Comparison of ENCODE assay signal across 7 mouse cellular contexts in genomic region chr2:126663481-126663880, GRCm38 (mm10). TPM values are rescaled to one million over a fixed set of nuclear protein-coding genes. Genes with fewer than 3 reads are reported as not detected.
DNase-seq lines count a peak whose midpoint lies in the region; ATAC-seq and TF ChIP-seq lines count a peak whose summit lies in the region.

No protein-coding gene starts in this region.

- no peak for TF ChIP-seq EP300 in stomach, postnatal 0 days (optimal IDR thresholded peaks at IDR 0.05)

- H3K4me2 ChIP-seq in stomach, postnatal 0 days (replicated peaks; ENCODE audit: low read depth): no peak overlapping the region

- H3K36me3 ChIP-seq in kidney, adult 2 months (ENCODE audit: control insufficient read depth, insufficient read depth, low read length): no peaks in the 10 kb centered on the region
- no peaks in the 10 kb centered on the region for H3K36me3 ChIP-seq in stomach, postnatal 0 days (ENCODE audit: control insufficient read depth, insufficient read depth, low read length)

- 0 out of 2 replicates have a peak, but pooled peaks have one; percentile 14 for TF ChIP-seq CTCF in kidney, adult 2 months (conservative IDR thresholded peaks at IDR 0.05; ENCODE audit: insufficient read depth, insufficient read length, low read depth, low read length)
- peak; percentile 82 for TF ChIP-seq CTCF in stomach, postnatal 0 days (IDR thresholded peaks at IDR 0.05; ENCODE audit: low read depth)

- H3K9me3 ChIP-seq in stomach, postnatal 0 days (ENCODE audit: control insufficient read depth, low read length): no peaks in the 10 kb centered on the region

- TF ChIP-seq POLR2A in kidney, adult 2 months (IDR thresholded peaks at IDR 0.05; ENCODE audit: low read depth, low read length): no peak

- H3K9ac ChIP-seq in stomach, postnatal 0 days (ENCODE audit: low read length): no peak overlapping the region

- no peak overlapping the region for H3K4me3 ChIP-seq in kidney, adult 2 months (ENCODE audit: insufficient read depth, low read depth, low read length)
- H3K4me3 ChIP-seq in stomach, postnatal 0 days (ENCODE audit: low read depth, low read length): no peak overlapping the region

- peaks cover under 1% of the 10 kb centered on the region; the same call in 1 of the 2 replicates for H3K4me1 ChIP-seq in kidney, adult 2 months (ENCODE audit: control insufficient read depth, insufficient read depth, low read length)
- no peaks in the 10 kb centered on the region for H3K4me1 ChIP-seq in stomach, postnatal 0 days (replicated peaks; ENCODE audit: control insufficient read depth, insufficient read depth)

- no peaks in the 10 kb centered on the region for H3K27me3 ChIP-seq in kidney, adult 2 months (replicated peaks; ENCODE audit: control insufficient read depth, insufficient read depth, low read length)
- no peaks in the 10 kb centered on the region for H3K27me3 ChIP-seq in stomach, postnatal 0 days (ENCODE audit: control insufficient read depth, insufficient read depth, low read length)

- no peak for ATAC-seq in stomach, postnatal 0 days (ENCODE audit: low FRiP score, low TSS enrichment)

- 25% methylated on average over 4 of the region's 4 CpGs for WGBS in kidney, adult 2 months
- WGBS in stomach, postnatal 0 days: 52% methylated on average over 4 of the region's 4 CpGs

- H3K27ac ChIP-seq in kidney, adult 2 months (ENCODE audit: insufficient read depth, low read depth, low read length): no peak overlapping the region
- H3K27ac ChIP-seq in stomach, postnatal 0 days (replicated peaks): no peak overlapping the region

- peak; percentile 66 for DNase-seq in kidney, adult 2 months
- DNase-seq in kidney, adult 18-20 months: no peak
- peak; percentile 83 for DNase-seq in CD4-positive, CD25-positive, alpha-beta regulatory T cell, adult 2 months (ENCODE audit: low read depth, low spot score)
- DNase-seq in MEL-GATA-1-ER (ENCODE audit: extremely low read depth, low read depth): peak; percentile 65
- DNase-seq in kidney, postnatal 25 days: peak; percentile 49 to 73
- no peak for DNase-seq in stomach, postnatal 0 days (ENCODE audit: low spot score)
- no peak for DNase-seq in neural tube, embryonic 10.5 days (ENCODE audit: extremely low spot score, low spot score)

RNA-seq across cellular contexts. Expression of gene Gabpb1, which starts 12.7 kb away (rescaled TPM):
- 11.1 and 11.2 TPM in 2 replicates for polyA plus RNA-seq in kidney, adult 2 months (2012; rRNA removed)
- 15.9 and 17.1 TPM in 2 replicates for polyA plus RNA-seq in stomach, postnatal 0 days (2015; fragmentation: Nextera tagmentation; extraction: Ambion mirVana)

RNA-seq across cellular contexts. Expression of gene Usp8, which starts 43.6 kb away (rescaled TPM):
- 30.2 and 31.2 TPM in 2 replicates for polyA plus RNA-seq in kidney, adult 2 months (2012; rRNA removed)
- 19.1 and 19.2 TPM in 2 replicates for polyA plus RNA-seq in stomach, postnatal 0 days (2015; fragmentation: Nextera tagmentation; extraction: Ambion mirVana)

RNA-seq across cellular contexts. Expression of gene Hdc, which starts 44.4 kb away (rescaled TPM):
- 8.1 and 11.7 TPM in 2 replicates for polyA plus RNA-seq in kidney, adult 2 months (2012; rRNA removed)
- polyA plus RNA-seq in stomach, postnatal 0 days (2015; fragmentation: Nextera tagmentation; extraction: Ambion mirVana): 2.9 and 3.4 TPM in 2 replicates

Comparison
In these comparisons a context has a peak if more than half of its experiments do, and no peak if none do; other contexts are left out.
1. DNase-seq: peak in kidney, adult 2 months (single experiment), CD4-positive, CD25-positive, alpha-beta regulatory T cell, adult 2 months (single experiment), MEL-GATA-1-ER (single experiment) and kidney, postnatal 25 days (2 of 2); none in kidney, adult 18-20 months (single experiment), stomach, postnatal 0 days (single experiment) and neural tube, embryonic 10.5 days (single experiment).